Mouse (Mus musculus) heart, adult 2 months (tissue): ENCODE data around the gene Nrp2. TPM values are rescaled to one million over a fixed set of nuclear protein-coding genes. Genes with fewer than 3 reads are reported as not detected.

Experiments used
- DNase-seq, 2 experiments: peaks; one replicate each; pipeline ENCODE4 v3.0.0; 2021
- H3K27ac ChIP-seq: fragments of 200-600 bp; 2 replicates; pipeline ENCODE4 v1.8.1; 2022
- H3K27me3 ChIP-seq: fragments of 200-500 bp; 2 replicates; pipeline ENCODE4 v1.6.1; 2012; ENCODE audit warnings: mild to moderate bottlenecking, low read length, inconsistent platforms, mixed read lengths; ENCODE audit not compliant: control insufficient read depth, insufficient read depth
- H3K36me3 ChIP-seq: fragments of 200-500 bp; 2 replicates; pipeline ENCODE4 v1.6.1; 2012; ENCODE audit warnings: low read length, inconsistent platforms; ENCODE audit not compliant: control insufficient read depth, insufficient read depth
- H3K4me1 ChIP-seq: fragments of 200-500 bp; 2 replicates; pipeline ENCODE4 v1.6.1; 2011; ENCODE audit warnings: low read length; ENCODE audit not compliant: control insufficient read depth, insufficient read depth
- H3K4me3 ChIP-seq: fragments of 200-600 bp; 2 replicates; pipeline ENCODE4 v1.8.1; 2022
- H3K79me2 ChIP-seq: fragments of 200-500 bp; replicated peaks from 2 replicates; pipeline ENCODE4 v1.6.1; 2012; ENCODE audit warnings: mild to moderate bottlenecking, inconsistent platforms, low read length, moderate library complexity, mixed read lengths; ENCODE audit not compliant: control insufficient read depth, insufficient read depth
- H3K9ac ChIP-seq: fragments of 200-500 bp; 2 replicates; pipeline ENCODE4 v1.6.1; 2012; ENCODE audit warnings: low read depth, mild to moderate bottlenecking, control low read depth, inconsistent platforms, low read length, mixed read lengths
- CTCF ChIP-seq: fragments of 200-600 bp; IDR thresholded peaks from 2 replicates; pipeline ENCODE4 v1.8.1; 2022; ENCODE audit warnings: antibody characterized with exemption, mild to moderate bottlenecking, moderate library complexity
- EP300 ChIP-seq: fragments of 200-500 bp; IDR thresholded peaks from 2 replicates; pipeline ENCODE4 v1.6.1; 2011; ENCODE audit warnings: low read depth, low read length, control low read depth; ENCODE audit not compliant: insufficient read depth
- POLR2A ChIP-seq: fragments of 200-500 bp; IDR thresholded peaks from 2 replicates; pipeline ENCODE4 v1.6.1; 2011; ENCODE audit warnings: mild to moderate bottlenecking, low read depth, low read length, control low read depth; ENCODE audit not compliant: insufficient read depth
- WGBS: fragments of 180-500 bp; shearing (Covaris S2); methylation state at CpG from one replicate; pipeline ENCODE4 v1.1.7; 2018; 5-methylcytosine and 5-hydroxymethylcytosine counted together
- intact Hi-C: fragments of 180-260 bp; cut with DNase I; formaldehyde crosslinking; loops from one replicate; pipeline ENCODE4 v1.15.1; 2025
- polyA plus RNA-seq: library from polyadenylated mRNA; depleted of rRNA; stranded (reverse); fragments of >200 nt; gene quantifications from 2 replicates; pipeline ENCODE4 v1.2.3, GENCODE M21; 2012
- total RNA-seq, 2 experiments: library from RNA; stranded (reverse); gene quantifications; 2 replicates each; pipeline ENCODE4 v1.2.3; 2021

The Nrp2 gene
- total and polyA plus RNA-seq, 3 experiments = 15.6 to 29.6 (median 20.7) TPM

DNA sequence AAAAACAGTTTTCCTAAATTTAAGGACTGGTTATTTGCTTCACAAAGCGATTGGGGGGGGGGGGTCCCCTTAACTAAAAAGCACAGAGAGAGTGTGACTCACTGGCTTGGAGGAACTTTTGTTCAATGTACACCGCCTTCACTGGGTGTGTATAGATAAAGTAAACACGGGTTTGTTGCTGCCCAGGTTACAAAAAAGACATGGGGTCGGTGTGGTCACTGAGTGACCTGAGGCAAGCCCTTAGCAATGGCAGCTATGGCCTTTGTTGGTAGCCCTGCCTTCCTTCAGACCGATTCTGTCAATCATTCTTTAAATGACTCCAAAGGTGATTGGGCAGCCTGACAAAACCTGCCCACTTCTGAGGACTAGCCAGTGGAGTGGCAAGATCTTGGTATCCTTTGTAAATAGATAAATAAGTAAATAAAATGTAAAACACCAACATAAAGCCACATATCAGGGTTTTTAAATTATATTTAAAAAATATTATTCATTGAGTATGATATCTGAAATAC, 31.4 kb downstream of the Nrp2 start:
- TF ChIP-seq CTCF (no peak), EP300 (no peak), POLR2A (no peak)
- Histone ChIP-seq H3K4me3 (no peak overlapping the region), H3K27ac (no peak overlapping the region), H3K4me1 (peaks cover 13% of the 10 kb centered on the region), H3K27me3 (no peaks in the 10 kb centered on the region), H3K79me2 (no peaks in the 10 kb centered on the region), H3K36me3 (peaks cover 11% of the 10 kb centered on the region), H3K9ac (no peak overlapping the region)
- no peak for DNase-seq
- intact Hi-C loops = no loop called here
- 68% methylated on average over 5 of the region's 5 CpGs for WGBS

DNA sequence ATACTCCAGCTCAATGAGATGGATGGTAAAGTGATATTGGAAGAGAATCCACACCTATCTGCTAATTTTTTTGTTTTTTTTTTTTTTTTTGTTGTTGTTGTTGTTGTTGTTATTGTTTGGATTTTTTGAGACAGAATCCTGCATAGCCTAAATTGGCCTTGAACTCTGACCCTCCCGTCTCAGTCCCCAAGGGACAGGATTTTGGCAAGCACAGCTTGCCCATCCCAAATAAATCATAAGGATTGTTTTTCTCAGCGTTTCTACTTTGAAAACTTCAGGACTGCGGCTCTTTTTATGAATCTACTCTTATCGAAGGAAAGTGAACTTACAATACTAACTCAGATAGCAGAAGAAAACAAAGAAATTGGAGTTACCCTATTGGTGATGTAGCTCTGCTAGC, 31.9 kb downstream of the Nrp2 start:
- WGBS = 35% methylated on average over 4 of the region's 4 CpGs
- intact Hi-C loops = no loop called here

DNA sequence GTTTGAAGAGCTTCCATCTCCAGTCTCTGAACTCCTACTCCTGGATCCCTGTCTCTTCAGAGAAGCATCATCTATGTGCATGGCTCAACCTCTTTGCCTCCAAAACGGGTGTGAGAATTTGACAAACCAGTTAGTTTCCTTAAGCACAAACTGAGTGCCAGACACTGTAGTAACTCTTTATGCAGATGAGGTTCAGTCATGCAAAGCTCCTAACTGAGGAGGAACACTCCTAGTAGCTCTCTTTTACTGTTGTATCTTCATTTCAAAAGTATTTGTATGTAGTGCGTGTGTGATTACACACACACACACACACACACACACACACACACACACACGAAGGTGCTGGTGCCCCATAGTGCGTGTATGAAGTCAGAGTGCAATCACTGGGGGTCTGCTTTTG, 32.8 kb downstream of the Nrp2 start:
- TF ChIP-seq EP300 (no peak), CTCF (no peak), POLR2A (no peak)
- H3K36me3 ChIP-seq = peaks cover 11% of the 10 kb centered on the region
- H3K27ac ChIP-seq = peak overlapping the region; percentile 33; the same call in 1 of the 2 replicates
- peaks cover 9% of the 10 kb centered on the region for H3K4me1 ChIP-seq
- H3K79me2 ChIP-seq = no peaks in the 10 kb centered on the region
- no peak overlapping the region for H3K4me3 ChIP-seq
- no peak overlapping the region for H3K9ac ChIP-seq
- intact Hi-C loops = no loop called here
- 70% methylated on average over 4 of the region's 4 CpGs for WGBS
- no peak for DNase-seq
- H3K27me3 ChIP-seq = no peaks in the 10 kb centered on the region

More for the DNA sequence above, 31.9 kb downstream of the Nrp2 start:
- Histone ChIP-seq H3K4me1 (peaks cover 11% of the 10 kb centered on the region), H3K36me3 (peaks cover 11% of the 10 kb centered on the region), H3K9ac (no peak overlapping the region), H3K4me3 (no peak overlapping the region), H3K27ac (no peak overlapping the region), H3K79me2 (no peaks in the 10 kb centered on the region), H3K27me3 (no peaks in the 10 kb centered on the region)
- TF ChIP-seq POLR2A (no peak), EP300 (no peak), CTCF (no peak)
- no peak for DNase-seq

DNA sequence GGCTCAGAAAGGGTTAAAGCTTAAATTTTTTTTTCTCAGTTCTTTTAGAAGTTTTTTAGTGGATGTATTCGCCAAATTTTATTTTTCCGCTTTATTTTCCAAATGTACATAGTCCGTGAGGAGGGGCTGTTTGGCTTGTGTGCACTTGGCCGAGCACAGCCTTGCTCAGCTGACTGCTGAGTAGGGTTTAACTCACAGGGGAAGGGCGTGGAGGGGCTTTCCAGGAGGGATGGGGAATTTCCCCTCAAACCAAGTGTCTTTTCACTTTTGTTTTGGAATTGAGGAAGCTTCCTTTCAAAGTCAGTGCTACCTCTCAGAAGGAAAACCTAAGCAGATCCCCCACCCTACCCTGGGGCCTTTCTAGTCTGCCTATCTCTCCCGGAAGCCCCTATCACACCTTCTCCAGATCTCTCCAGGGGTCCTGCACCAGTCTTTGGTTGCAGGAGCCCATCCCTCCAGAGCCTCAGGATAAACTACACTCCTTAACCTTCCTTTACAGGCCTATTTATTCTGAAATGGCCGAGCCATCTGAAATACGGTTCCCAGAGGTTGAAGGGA, 33.4 kb downstream of the Nrp2 start:
- peaks cover 9% of the 10 kb centered on the region for H3K4me1 ChIP-seq
- WGBS = 44% methylated on average over 8 of the region's 8 CpGs
- H3K27me3 ChIP-seq = no peaks in the 10 kb centered on the region
- no peak overlapping the region for H3K4me3 ChIP-seq
- no peak for TF ChIP-seq POLR2A
- no peak for DNase-seq
- H3K27ac ChIP-seq = peak overlapping the region; percentile 33; the same call in 1 of the 2 replicates
- H3K36me3 ChIP-seq = peaks cover 11% of the 10 kb centered on the region
- H3K9ac ChIP-seq = no peak overlapping the region
- H3K79me2 ChIP-seq = no peaks in the 10 kb centered on the region
- intact Hi-C loops = no loop called here

DNA sequence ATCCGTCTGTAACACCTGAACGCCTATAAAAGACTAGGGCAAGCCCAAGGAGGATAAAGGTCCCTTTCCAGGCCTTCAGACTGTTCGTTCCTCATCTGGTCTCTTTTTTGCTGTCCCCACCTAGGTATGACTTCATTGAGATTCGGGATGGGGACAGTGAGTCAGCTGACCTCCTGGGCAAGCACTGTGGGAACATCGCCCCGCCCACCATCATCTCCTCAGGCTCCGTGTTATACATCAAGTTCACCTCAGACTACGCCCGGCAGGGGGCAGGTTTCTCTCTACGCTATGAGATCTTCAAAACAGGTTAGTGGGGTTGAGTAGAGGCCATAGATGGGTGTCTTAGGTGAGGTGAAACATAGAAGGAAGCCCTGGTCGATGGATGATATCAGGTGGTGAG, 35.1 kb downstream of the Nrp2 start:
- intact Hi-C loops = no loop called here
- no peak for DNase-seq
- Histone ChIP-seq H3K36me3 (peaks cover 12% of the 10 kb centered on the region), H3K27me3 (no peaks in the 10 kb centered on the region), H3K79me2 (no peaks in the 10 kb centered on the region), H3K9ac (no peak overlapping the region), H3K4me1 (peaks cover 11% of the 10 kb centered on the region), H3K27ac (no peak overlapping the region), H3K4me3 (no peak overlapping the region)
- WGBS = 68% methylated on average over 11 of the region's 11 CpGs
- no peak for TF ChIP-seq POLR2A
- peak; percentile 45 for TF ChIP-seq CTCF

DNA sequence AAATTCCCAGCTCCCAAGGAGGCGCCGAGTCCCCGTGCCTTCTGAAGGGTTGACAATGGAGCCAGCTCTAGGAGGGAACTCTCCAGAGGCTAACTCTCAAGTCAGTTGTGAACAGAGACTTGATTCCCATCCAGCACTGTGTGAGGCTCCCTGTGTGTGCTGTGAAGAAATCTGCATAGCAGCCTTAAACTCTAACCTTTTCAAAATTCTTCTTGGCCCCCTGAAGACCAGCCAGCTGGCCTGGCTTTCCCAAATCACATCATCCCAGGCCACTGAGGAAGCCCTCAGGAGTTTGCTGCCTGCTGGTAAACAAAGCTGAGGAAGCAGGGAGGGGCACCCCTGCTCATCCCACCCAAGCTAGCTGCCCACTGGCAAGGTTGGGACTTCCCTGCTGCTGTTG, 39.0 kb downstream of the Nrp2 start:
- intact Hi-C loops = no loop called here
- DNase-seq = peak; percentile 59 to 64
- peaks cover 6% of the 10 kb centered on the region for H3K4me1 ChIP-seq
- H3K36me3 ChIP-seq = peaks cover 7% of the 10 kb centered on the region
- H3K79me2 ChIP-seq = no peaks in the 10 kb centered on the region
- no peaks in the 10 kb centered on the region for H3K27me3 ChIP-seq
- H3K9ac ChIP-seq = no peak overlapping the region
- no peak overlapping the region for H3K4me3 ChIP-seq
- whole genome bisulfite sequencing = 34% methylated on average over 3 of the region's 3 CpGs
- TF ChIP-seq EP300 (0 out of 2 replicates have a peak, but pooled peaks have one; percentile 21), CTCF (no peak), POLR2A (no peak)
- no peak overlapping the region; the same call in 1 of the 2 replicates for H3K27ac ChIP-seq
